Mouse (Mus musculus): ENCODE data around the gene Gm5624. TPM values are rescaled to one million over a fixed set of nuclear protein-coding genes. Genes with fewer than 3 reads are reported as not detected.
"Not testable (repeated sequence)": the region's sequence is repeated elsewhere in the genome, so short reads cannot be mapped to it uniquely, and the experiment has no call there.

Gene Gm5624
- polyA plus RNA-seq (2014; fragmentation: Nextera tagmentation; extraction: Ambion mirVana): not detected in 2 replicates

- not testable (repeated sequence) for H3K9ac ChIP-seq (ENCODE audit: low read length); H3K4me1 ChIP-seq (ENCODE audit: control insufficient read depth, insufficient read depth, low read length); H3K9me3 ChIP-seq (ENCODE audit: control insufficient read depth, low read length); DNase-seq (ENCODE audit: low spot score); H3K36me3 ChIP-seq (ENCODE audit: control insufficient read depth, insufficient read depth, low read length); ATAC-seq (ENCODE audit: insufficient number of reproducible peaks, low FRiP score, low TSS enrichment, low read depth); H3K4me3 ChIP-seq (ENCODE audit: low read depth, low read length); H3K27ac ChIP-seq (replicated peaks; ENCODE audit: low read depth, low read length); H3K27me3 ChIP-seq (ENCODE audit: control insufficient read depth, insufficient read depth, low read length); H3K4me2 ChIP-seq (ENCODE audit: low read depth, severe bottlenecking)
- WGBS: 81% methylated on average over 4 of the region's 4 CpGs
Measured at GRCm38 (mm10) chr14:44627737-44628136, at the start of gene Gm5624. Gene Gm5624 (minus strand): TSS chr14:44627938.

GRCm38 (mm10) chr14:44591765-44592164, 36.0 kb downstream of the Gm5624 start:
- 83% methylated on average over 2 of the region's 2 CpGs for WGBS
- H3K36me3 ChIP-seq (ENCODE audit: control insufficient read depth, insufficient read depth, low read length): not testable (repeated sequence)

DNA sequence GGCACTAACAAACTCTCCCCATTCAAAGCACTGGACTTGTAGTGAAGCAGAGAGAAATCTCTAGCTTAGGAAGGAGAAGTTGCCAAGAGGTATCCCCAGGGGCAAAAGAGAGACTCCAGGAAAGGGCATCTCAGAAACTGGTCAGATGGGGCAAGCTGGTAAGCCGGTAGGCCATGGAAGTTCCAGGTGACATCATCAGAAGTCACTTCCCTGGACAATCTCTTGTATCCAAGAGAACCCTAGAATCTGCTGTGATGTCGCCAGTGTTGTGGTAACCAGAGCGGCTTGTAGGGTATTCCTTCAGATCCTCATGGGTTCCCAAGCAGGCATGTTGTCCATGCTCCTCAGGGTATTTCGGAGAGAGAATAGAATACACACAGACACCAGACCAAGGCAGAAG, 44.9 kb downstream of the Gm5624 start, which contains the start of gene Gm8247:
TSS of gene Gm8247 (plus strand) at position 301 of the 400 bp plus-strand sequence.
- not testable (repeated sequence) for ATAC-seq (ENCODE audit: insufficient number of reproducible peaks, low FRiP score, low TSS enrichment, low read depth)
- WGBS: 86% methylated on average over 4 of the region's 4 CpGs

More at GRCm38 (mm10) chr14:44591765-44592164, 36.0 kb downstream of the Gm5624 start:
- not testable (repeated sequence) for H3K4me3 ChIP-seq (ENCODE audit: low read depth, low read length); ATAC-seq (ENCODE audit: insufficient number of reproducible peaks, low FRiP score, low TSS enrichment, low read depth); H3K27me3 ChIP-seq (ENCODE audit: control insufficient read depth, insufficient read depth, low read length); H3K4me1 ChIP-seq (ENCODE audit: control insufficient read depth, insufficient read depth, low read length); H3K9me3 ChIP-seq (ENCODE audit: control insufficient read depth, low read length); DNase-seq (ENCODE audit: low spot score); H3K4me2 ChIP-seq (ENCODE audit: low read depth, severe bottlenecking); H3K9ac ChIP-seq (ENCODE audit: low read length); H3K27ac ChIP-seq (replicated peaks; ENCODE audit: low read depth, low read length)

GRCm38 (mm10) chr14:44547961-44548360, 79.8 kb downstream of the Gm5624 start:
- not testable (repeated sequence) for DNase-seq (ENCODE audit: low spot score); H3K4me3 ChIP-seq (ENCODE audit: low read depth, low read length); H3K27me3 ChIP-seq (ENCODE audit: control insufficient read depth, insufficient read depth, low read length); ATAC-seq (ENCODE audit: insufficient number of reproducible peaks, low FRiP score, low TSS enrichment, low read depth); H3K9ac ChIP-seq (ENCODE audit: low read length); H3K4me2 ChIP-seq (ENCODE audit: low read depth, severe bottlenecking); H3K36me3 ChIP-seq (ENCODE audit: control insufficient read depth, insufficient read depth, low read length); H3K4me1 ChIP-seq (ENCODE audit: control insufficient read depth, insufficient read depth, low read length); H3K27ac ChIP-seq (replicated peaks; ENCODE audit: low read depth, low read length); H3K9me3 ChIP-seq (ENCODE audit: control insufficient read depth, low read length)
- WGBS: 92% methylated on average over 3 of the region's 5 CpGs

More for the DNA sequence above, 44.9 kb downstream of the Gm5624 start, which contains the start of gene Gm8247:
- not testable (repeated sequence) for DNase-seq (ENCODE audit: low spot score); H3K9me3 ChIP-seq (ENCODE audit: control insufficient read depth, low read length); H3K27me3 ChIP-seq (ENCODE audit: control insufficient read depth, insufficient read depth, low read length); H3K9ac ChIP-seq (ENCODE audit: low read length); H3K27ac ChIP-seq (replicated peaks; ENCODE audit: low read depth, low read length); H3K4me2 ChIP-seq (ENCODE audit: low read depth, severe bottlenecking); H3K4me3 ChIP-seq (ENCODE audit: low read depth, low read length); H3K36me3 ChIP-seq (ENCODE audit: control insufficient read depth, insufficient read depth, low read length); H3K4me1 ChIP-seq (ENCODE audit: control insufficient read depth, insufficient read depth, low read length)

DNA sequence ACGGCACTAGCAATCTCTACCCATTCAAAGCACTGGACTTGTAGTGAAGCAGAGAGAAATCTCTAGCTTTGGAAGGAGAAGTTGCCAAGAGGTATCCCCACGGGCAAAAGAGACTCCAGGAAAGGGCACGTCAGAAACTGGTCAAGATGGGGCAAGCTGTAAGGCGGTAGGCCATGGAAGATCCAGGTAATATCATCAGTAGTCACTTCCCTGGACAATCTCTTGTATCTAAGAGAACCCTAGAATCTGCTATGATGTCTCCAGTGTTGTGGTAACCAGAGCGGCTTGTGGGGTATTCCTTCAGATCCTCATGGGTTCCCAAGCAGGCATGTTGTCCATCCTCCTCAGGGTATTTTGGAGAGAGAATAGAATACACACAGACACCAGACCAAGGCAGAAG, 109.8 kb downstream of the Gm5624 start, which contains the start of gene Gm17093:
TSS of gene Gm17093 (plus strand) at position 301 of the 400 bp plus-strand sequence.
- not testable (repeated sequence) for H3K4me2 ChIP-seq (ENCODE audit: low read depth, severe bottlenecking); H3K4me3 ChIP-seq (ENCODE audit: low read depth, low read length); H3K27me3 ChIP-seq (ENCODE audit: control insufficient read depth, insufficient read depth, low read length); H3K27ac ChIP-seq (replicated peaks; ENCODE audit: low read depth, low read length); H3K9me3 ChIP-seq (ENCODE audit: control insufficient read depth, low read length); H3K4me1 ChIP-seq (ENCODE audit: control insufficient read depth, insufficient read depth, low read length); ATAC-seq (ENCODE audit: insufficient number of reproducible peaks, low FRiP score, low TSS enrichment, low read depth); H3K36me3 ChIP-seq (ENCODE audit: control insufficient read depth, insufficient read depth, low read length); H3K9ac ChIP-seq (ENCODE audit: low read length); DNase-seq (ENCODE audit: low spot score)
- 88% methylated on average over 5 of the region's 5 CpGs for WGBS

Other genes with a start within 250 kb of the Gm5624 start
- not detected in 2 replicates for gene Gm3371, start 217.2 kb downstream of the Gm5624 start, polyA plus RNA-seq (2014; fragmentation: Nextera tagmentation; extraction: Ambion mirVana)
- not detected in 2 replicates for gene Gm8232, start 194.3 kb downstream of the Gm5624 start, polyA plus RNA-seq (2014; fragmentation: Nextera tagmentation; extraction: Ambion mirVana)
- not detected in 2 replicates for gene BC061237, start 135.5 kb downstream of the Gm5624 start, polyA plus RNA-seq (2014; fragmentation: Nextera tagmentation; extraction: Ambion mirVana)
- not detected in 2 replicates for gene Gm17093, start 109.7 kb downstream of the Gm5624 start, polyA plus RNA-seq (2014; fragmentation: Nextera tagmentation; extraction: Ambion mirVana)
- gene Gm8247, start 44.8 kb downstream of the Gm5624 start, polyA plus RNA-seq (2014; fragmentation: Nextera tagmentation; extraction: Ambion mirVana): not detected in 2 replicates
- not detected in 2 replicates for gene Gm8257, start 78.5 kb upstream of the Gm5624 start, polyA plus RNA-seq (2014; fragmentation: Nextera tagmentation; extraction: Ambion mirVana)
- not detected in 2 replicates for gene Gm8267, start 122.4 kb upstream of the Gm5624 start, polyA plus RNA-seq (2014; fragmentation: Nextera tagmentation; extraction: Ambion mirVana)
- gene Ptgdr, start 231.4 kb upstream of the Gm5624 start, polyA plus RNA-seq (2014; fragmentation: Nextera tagmentation; extraction: Ambion mirVana): 0.07 TPM in 1 of 2 replicates, not detected in the other

Data from limb, embryonic 11.5 days (tissue).